Mouse (Mus musculus) lung, adult 2 months (tissue): ENCODE measurements around the gene Tbc1d9b.

ENCODE experiments used
- CTCF ChIP-seq: fragments of 200-500 bp; IDR thresholded peaks from 2 replicates; pipeline ENCODE4 v1.5.1; 2011; ENCODE audit warnings: mild to moderate bottlenecking, low read length, control low read depth; ENCODE audit not compliant: insufficient read depth
- POLR2A ChIP-seq: fragments of 200-500 bp; IDR thresholded peaks from 2 replicates; pipeline ENCODE4 v1.6.1; 2011; ENCODE audit warnings: low read depth, mild to moderate bottlenecking, control low read depth, low read length, borderline replicate concordance; ENCODE audit errors: extremely low read depth

DNA sequence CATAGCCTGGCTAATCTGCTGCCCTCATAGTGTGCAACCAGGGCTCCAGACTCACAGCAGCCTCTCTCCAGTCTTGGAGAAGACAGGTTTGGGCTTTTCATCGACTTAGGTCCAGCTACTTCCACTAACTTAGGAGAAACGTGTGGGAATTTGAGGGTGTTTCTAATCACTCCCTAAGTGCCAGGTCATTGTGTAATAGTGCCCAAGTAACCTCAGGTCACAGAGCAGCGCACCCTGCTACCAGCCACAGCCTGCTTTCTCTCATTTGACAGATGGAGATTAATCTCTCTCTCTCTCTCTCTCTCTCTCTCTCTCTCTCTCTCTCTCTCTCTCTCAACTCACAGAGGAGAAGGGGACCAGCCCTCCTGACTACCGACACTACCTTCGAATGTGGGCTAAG lies 37.2 kb downstream of the Tbc1d9b start:
- no peak for TF ChIP-seq CTCF
- no peak for TF ChIP-seq POLR2A
